ENCODE assay signal across 11 mouse cellular contexts in the genomic region with DNA sequence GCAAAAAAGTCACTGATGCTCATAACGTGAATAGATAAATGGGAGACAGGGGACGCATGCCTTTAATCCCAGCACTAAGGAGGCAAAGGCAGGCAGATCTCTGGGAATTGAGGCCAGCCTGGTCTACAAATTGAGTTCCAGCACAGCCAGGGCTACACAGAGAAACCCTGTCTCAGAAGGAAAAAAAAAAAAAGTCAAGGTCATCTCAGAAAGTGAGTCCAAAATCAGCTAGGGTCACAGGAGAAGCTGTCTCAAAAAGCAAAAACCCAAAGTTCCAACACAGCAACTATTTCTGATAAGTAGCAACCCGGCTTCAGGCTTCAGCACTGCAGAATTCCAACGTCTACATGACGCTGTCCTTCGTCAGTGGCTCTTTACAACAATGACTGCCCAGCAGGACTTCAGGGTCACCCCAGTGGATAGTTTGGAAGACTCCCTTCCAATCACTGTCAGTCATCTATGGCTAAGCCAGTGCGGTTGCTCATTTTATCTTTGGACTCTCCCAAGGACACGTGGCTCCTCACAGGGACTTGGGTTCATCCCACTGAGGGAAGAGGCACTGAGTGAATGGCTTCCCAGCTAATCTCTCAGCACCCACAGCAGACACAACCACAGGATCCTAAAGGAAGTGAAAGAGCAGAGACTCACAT. TPM values are rescaled to one million over a fixed set of nuclear protein-coding genes. Genes with fewer than 3 reads are reported as not detected.
A peak's percentile ranks its signal among the peaks of the same experiment; 100 is the strongest.
DNase-seq lines count a peak whose midpoint lies in the region; ATAC-seq and TF ChIP-seq lines count a peak whose summit lies in the region.
"Had no signal": no experiment of that assay in that cellular context is flagged by ENCODE, and none has a peak within 500 bp of the region (broad histone marks: within the 10 kb centered on the region; RNA-seq: fewer than 3 reads in every experiment).

No protein-coding gene starts in this region.

- no peak overlapping the region for H3K4me2 ChIP-seq in embryonic facial prominence, embryonic 14.5 days (ENCODE audit: low read depth, low read length)
- no peak overlapping the region for H3K4me2 ChIP-seq in liver, embryonic 16.5 days (ENCODE audit: low read depth, low read length)
- no peak overlapping the region for H3K4me2 ChIP-seq in liver, embryonic 12.5 days
- no peak overlapping the region for H3K4me2 ChIP-seq in heart, postnatal 0 days (ENCODE audit: low read depth, low read length)
- no peak overlapping the region for H3K4me2 ChIP-seq in kidney, embryonic 15.5 days
- H3K4me2 ChIP-seq: limb, embryonic 15.5 days had no signal

- DNase-seq in embryonic facial prominence, embryonic 14.5 days (ENCODE audit: low spot score), result no peak
- DNase-seq in embryonic facial prominence, embryonic 10.5 days (ENCODE audit: low spot score), result no peak
- peak; percentile 63 for DNase-seq in adrenal gland, postnatal 14 days
- DNase-seq in heart, postnatal 0 days (ENCODE audit: low spot score), result no peak
- DNase-seq in MN1 (ENCODE audit: low spot score), result no peak

- H3K9ac ChIP-seq in embryonic facial prominence, embryonic 14.5 days (ENCODE audit: low read depth, low read length), result 0 out of 2 replicates have a peak overlapping the region, but pooled peaks have one; percentile 31
- no peak overlapping the region for H3K9ac ChIP-seq in liver, embryonic 16.5 days (ENCODE audit: low read depth, low read length)
- no peak overlapping the region for H3K9ac ChIP-seq in liver, embryonic 12.5 days
- H3K9ac ChIP-seq in heart, postnatal 0 days (replicated peaks; ENCODE audit: low read depth, low read length), result no peak overlapping the region
- H3K9ac ChIP-seq in kidney, embryonic 15.5 days, result no peak overlapping the region
- H3K9ac ChIP-seq: embryonic facial prominence, embryonic 13.5 days; limb, embryonic 15.5 days had no signal

- H3K36me3 ChIP-seq in embryonic facial prominence, embryonic 14.5 days (ENCODE audit: control insufficient read depth, insufficient read depth, low read length), result peaks cover 10% of the 10 kb centered on the region
- peaks cover 83% of the 10 kb centered on the region for H3K36me3 ChIP-seq in embryonic facial prominence, embryonic 10.5 days (replicated peaks)
- H3K36me3 ChIP-seq in liver, embryonic 16.5 days (ENCODE audit: control insufficient read depth, insufficient read depth), result no peaks in the 10 kb centered on the region; the same call in 1 of the 2 replicates
- H3K36me3 ChIP-seq in liver, embryonic 12.5 days, result peaks cover 82% of the 10 kb centered on the region
- peaks cover 59% of the 10 kb centered on the region for H3K36me3 ChIP-seq in heart, postnatal 0 days (replicated peaks; ENCODE audit: control insufficient read depth, insufficient read depth, low read length)
- H3K36me3 ChIP-seq in kidney, embryonic 15.5 days, result peaks cover 62% of the 10 kb centered on the region

- 82% methylated on average over 8 of the region's 8 CpGs for WGBS in embryonic facial prominence, embryonic 14.5 days
- WGBS in embryonic facial prominence, embryonic 10.5 days, result 87% methylated on average over 8 of the region's 8 CpGs
- WGBS in liver, embryonic 16.5 days (ENCODE audit: insufficient replicate concordance), result 65% methylated on average over 8 of the region's 8 CpGs
- WGBS in liver, embryonic 12.5 days (ENCODE audit: insufficient replicate concordance), result 63% methylated on average over 8 of the region's 8 CpGs
- WGBS in heart, postnatal 0 days, result 38% methylated on average over 8 of the region's 8 CpGs
- 83% methylated on average over 8 of the region's 8 CpGs for WGBS in kidney, embryonic 15.5 days

- H3K4me3 ChIP-seq in embryonic facial prominence, embryonic 14.5 days (ENCODE audit: low read depth, low read length), result no peak overlapping the region
- no peak overlapping the region for H3K4me3 ChIP-seq in embryonic facial prominence, embryonic 10.5 days
- H3K4me3 ChIP-seq in liver, embryonic 16.5 days (ENCODE audit: low read depth, low read length), result no peak overlapping the region
- H3K4me3 ChIP-seq in liver, embryonic 12.5 days, result no peak overlapping the region
- no peak overlapping the region for H3K4me3 ChIP-seq in heart, postnatal 0 days (ENCODE audit: low read depth, low read length)
- H3K4me3 ChIP-seq in kidney, embryonic 15.5 days (replicated peaks), result no peak overlapping the region
- H3K4me3 ChIP-seq: embryonic facial prominence, embryonic 13.5 days; limb, embryonic 15.5 days had no signal

- H3K27me3 ChIP-seq in embryonic facial prominence, embryonic 14.5 days (replicated peaks; ENCODE audit: control insufficient read depth, insufficient read depth, low read length), result no peaks in the 10 kb centered on the region
- H3K27me3 ChIP-seq in embryonic facial prominence, embryonic 10.5 days (replicated peaks; ENCODE audit: low read depth, poor library complexity, severe bottlenecking), result no peaks in the 10 kb centered on the region
- H3K27me3 ChIP-seq in liver, embryonic 16.5 days (ENCODE audit: control insufficient read depth, insufficient read depth, low read depth, low read length), result no peaks in the 10 kb centered on the region
- H3K27me3 ChIP-seq in liver, embryonic 12.5 days (replicated peaks), result no peaks in the 10 kb centered on the region
- no peaks in the 10 kb centered on the region for H3K27me3 ChIP-seq in heart, postnatal 0 days (ENCODE audit: control insufficient read depth, insufficient read depth, low read length)
- no peaks in the 10 kb centered on the region for H3K27me3 ChIP-seq in kidney, embryonic 15.5 days
- H3K27me3 ChIP-seq: embryonic facial prominence, embryonic 13.5 days; limb, embryonic 15.5 days had no signal

- TF ChIP-seq EP300 in heart, postnatal 0 days (IDR thresholded peaks at IDR 0.05; ENCODE audit: low read depth), result no peak

- no peaks in the 10 kb centered on the region for H3K9me3 ChIP-seq in embryonic facial prominence, embryonic 14.5 days (ENCODE audit: control insufficient read depth, low read length)
- H3K9me3 ChIP-seq in embryonic facial prominence, embryonic 10.5 days, result no peaks in the 10 kb centered on the region
- H3K9me3 ChIP-seq in liver, embryonic 16.5 days (replicated peaks; ENCODE audit: control insufficient read depth, low read length), result no peaks in the 10 kb centered on the region
- H3K9me3 ChIP-seq in liver, embryonic 12.5 days (replicated peaks), result no peaks in the 10 kb centered on the region
- no peaks in the 10 kb centered on the region for H3K9me3 ChIP-seq in heart, postnatal 0 days (replicated peaks; ENCODE audit: control insufficient read depth, low read length)
- no peaks in the 10 kb centered on the region for H3K9me3 ChIP-seq in kidney, embryonic 15.5 days (replicated peaks)
- H3K9me3 ChIP-seq: embryonic facial prominence, embryonic 13.5 days; G1E; limb, embryonic 15.5 days had no signal

- no peak for ATAC-seq in embryonic facial prominence, embryonic 14.5 days (ENCODE audit: low read depth)
- ATAC-seq in liver, embryonic 16.5 days (ENCODE audit: low read depth), result no peak
- no peak for ATAC-seq in liver, embryonic 12.5 days
- no peak for ATAC-seq in heart, postnatal 0 days (ENCODE audit: insufficient read depth, low read depth)
- no peak for ATAC-seq in kidney, embryonic 15.5 days (replicated peaks; ENCODE audit: low FRiP score)

- H3K4me1 ChIP-seq in embryonic facial prominence, embryonic 14.5 days (ENCODE audit: control insufficient read depth, insufficient read depth, low read length), result 0 out of 2 replicates have a peak, but pooled peaks cover 3% of the 10 kb centered on the region
- H3K4me1 ChIP-seq in embryonic facial prominence, embryonic 10.5 days, result no peaks in the 10 kb centered on the region
- peaks cover 3% of the 10 kb centered on the region; the same call in 1 of the 2 replicates for H3K4me1 ChIP-seq in liver, embryonic 16.5 days (ENCODE audit: control insufficient read depth, low read depth, low read length)
- H3K4me1 ChIP-seq in liver, embryonic 12.5 days, result no peaks in the 10 kb centered on the region
- 0 out of 2 replicates have a peak, but pooled peaks cover 3% of the 10 kb centered on the region for H3K4me1 ChIP-seq in heart, postnatal 0 days (ENCODE audit: control insufficient read depth, insufficient read depth)
- H3K4me1 ChIP-seq in kidney, embryonic 15.5 days, result no peaks in the 10 kb centered on the region
- H3K4me1 ChIP-seq: embryonic facial prominence, embryonic 13.5 days had no signal

- H3K27ac ChIP-seq in embryonic facial prominence, embryonic 14.5 days (replicated peaks; ENCODE audit: low read depth, low read length), result no peak overlapping the region
- H3K27ac ChIP-seq in embryonic facial prominence, embryonic 10.5 days (replicated peaks), result no peak overlapping the region
- 0 out of 2 replicates have a peak overlapping the region, but pooled peaks have one; percentile 12 for H3K27ac ChIP-seq in liver, embryonic 16.5 days (ENCODE audit: low read length)
- H3K27ac ChIP-seq in liver, embryonic 12.5 days, result no peak overlapping the region
- H3K27ac ChIP-seq in heart, postnatal 0 days (ENCODE audit: low read depth), result peak overlapping the region; percentile 40
- H3K27ac ChIP-seq in kidney, embryonic 15.5 days, result no peak overlapping the region
- H3K27ac ChIP-seq: embryonic facial prominence, embryonic 13.5 days; limb, embryonic 15.5 days had no signal

- no peak for TF ChIP-seq CTCF in heart, postnatal 0 days (IDR thresholded peaks at IDR 0.05; ENCODE audit: low read depth)

RNA-seq across cellular contexts. Expression of gene Hk2, which starts 33.3 kb away (rescaled TPM):
- polyA plus RNA-seq in embryonic facial prominence, embryonic 14.5 days (2014; fragmentation: Nextera tagmentation; extraction: Ambion mirVana), result 16.7 and 17.7 TPM in 2 replicates
- polyA plus RNA-seq in embryonic facial prominence, embryonic 10.5 days (2016; fragmentation: Nextera tagmentation; extraction: Ambion mirVana), result 27.7 and 32.3 TPM in 2 replicates
- polyA plus RNA-seq in liver, embryonic 16.5 days (2015; fragmentation: Nextera tagmentation; extraction: Ambion mirVana), result 5.0 and 6.4 TPM in 2 replicates
- polyA plus RNA-seq in liver, embryonic 12.5 days (2016; fragmentation: Nextera tagmentation; extraction: Ambion mirVana), result 10.1 and 11.1 TPM in 2 replicates
- 123 and 126 TPM in 2 replicates for total RNA-seq in adrenal gland, postnatal 14 days (2021)
- 39.7 and 50.9 TPM in 2 replicates for total RNA-seq in heart, postnatal 0 days (2014; rRNA removed; ENCODE audit: low replicate concordance)
- 29.2 and 29.7 TPM in 2 replicates for polyA plus RNA-seq in heart, postnatal 0 days (2015; fragmentation: Nextera tagmentation; extraction: Ambion mirVana)
- 19.0 and 19.7 TPM in 2 replicates for polyA plus RNA-seq in kidney, embryonic 15.5 days (2015; fragmentation: Nextera tagmentation; extraction: Ambion mirVana)

RNA-seq across cellular contexts. Expression of gene Pole4, which starts 35.8 kb away (rescaled TPM):
- polyA plus RNA-seq in embryonic facial prominence, embryonic 14.5 days (2014; fragmentation: Nextera tagmentation; extraction: Ambion mirVana), result 94.7 and 96.9 TPM in 2 replicates
- 91.8 and 95.3 TPM in 2 replicates for polyA plus RNA-seq in embryonic facial prominence, embryonic 10.5 days (2016; fragmentation: Nextera tagmentation; extraction: Ambion mirVana)
- polyA plus RNA-seq in liver, embryonic 16.5 days (2015; fragmentation: Nextera tagmentation; extraction: Ambion mirVana), result 41.3 and 46.6 TPM in 2 replicates
- polyA plus RNA-seq in liver, embryonic 12.5 days (2016; fragmentation: Nextera tagmentation; extraction: Ambion mirVana), result 80.8 and 81.1 TPM in 2 replicates
- 39.5 and 42.3 TPM in 2 replicates for total RNA-seq in adrenal gland, postnatal 14 days (2021)
- 26.8 and 59.9 TPM in 2 replicates for total RNA-seq in heart, postnatal 0 days (2014; rRNA removed; ENCODE audit: low replicate concordance)
- 65.8 and 71.8 TPM in 2 replicates for polyA plus RNA-seq in heart, postnatal 0 days (2015; fragmentation: Nextera tagmentation; extraction: Ambion mirVana)
- polyA plus RNA-seq in kidney, embryonic 15.5 days (2015; fragmentation: Nextera tagmentation; extraction: Ambion mirVana), result 106 and 113 TPM in 2 replicates

Comparison
In these comparisons a context has a peak if more than half of its experiments do, and no peak if none do; other contexts are left out.
1. H3K27ac ChIP-seq: peak in liver, embryonic 16.5 days (single experiment) and heart, postnatal 0 days (single experiment); none in embryonic facial prominence, embryonic 14.5 days (single experiment), embryonic facial prominence, embryonic 10.5 days (single experiment), liver, embryonic 12.5 days (single experiment) and kidney, embryonic 15.5 days (single experiment).